Mouse (Mus musculus) midbrain, embryonic 11.5 days (tissue): ENCODE data around the gene Xrcc6. TPM values are rescaled to one million over a fixed set of nuclear protein-coding genes. Genes with fewer than 3 reads are reported as not detected.
"Not testable (repeated sequence)": the region's sequence is repeated elsewhere in the genome, so short reads cannot be mapped to it uniquely, and the experiment has no call there.

Experiments used
- ATAC-seq: fragments of 200-750 bp; cut with Nextera tagmentation; 2 replicates; pipeline ENCODE4 v1.8.0; 2017; ENCODE audit warnings: moderate TSS enrichment, moderate library complexity; ENCODE audit not compliant: low FRiP score
- DNase-seq: peaks from one replicate; pipeline ENCODE4 v3.0.0; 2015; ENCODE audit warnings: low spot score; ENCODE audit errors: missing footprints
- H3K27ac ChIP-seq: fragments of 300-500 bp; sonication (generic); 2 replicates; pipeline ENCODE4 v1.5.1; 2014; ENCODE audit warnings: low read depth, low read length
- H3K27me3 ChIP-seq: fragments of 300-500 bp; sonication (generic); 2 replicates; pipeline ENCODE4 v1.6.1; 2014; ENCODE audit warnings: mild to moderate bottlenecking, low read length, moderate library complexity, mixed read lengths; ENCODE audit not compliant: control insufficient read depth, insufficient read depth
- H3K36me3 ChIP-seq: fragments of 300-500 bp; sonication (generic); 2 replicates; pipeline ENCODE4 v1.6.1; 2014; ENCODE audit warnings: mild to moderate bottlenecking, low read length, moderate library complexity, mixed read lengths; ENCODE audit not compliant: control insufficient read depth, insufficient read depth
- H3K4me1 ChIP-seq: fragments of 300-500 bp; sonication (generic); 2 replicates; pipeline ENCODE4 v1.6.1; 2014; ENCODE audit warnings: low read length; ENCODE audit not compliant: control insufficient read depth, insufficient read depth
- H3K4me2 ChIP-seq: fragments of 300-500 bp; sonication (generic); 2 replicates; pipeline ENCODE4 v1.6.1; 2014; ENCODE audit warnings: mild to moderate bottlenecking, moderate library complexity
- H3K4me3 ChIP-seq: fragments of 300-500 bp; sonication (generic); 2 replicates; pipeline ENCODE4 v1.5.1; 2014; ENCODE audit warnings: low read depth, low read length
- H3K9ac ChIP-seq: fragments of 300-500 bp; sonication (generic); 2 replicates; pipeline ENCODE4 v1.6.1; 2014; ENCODE audit warnings: low read length
- H3K9me3 ChIP-seq: fragments of 300-500 bp; sonication (generic); 2 replicates; pipeline ENCODE4 v1.6.1; 2016; ENCODE audit warnings: low read length; ENCODE audit not compliant: control insufficient read depth
- WGBS: fragments of 180-500 bp; shearing (Covaris S2); extraction: QIAGEN DNeasy Blood & Tissue Kit; methylation state at CpG from one replicate; pipeline ENCODE4 v1.1.7; 2014; 5-methylcytosine and 5-hydroxymethylcytosine counted together
- polyA plus RNA-seq: library from polyadenylated mRNA; unstranded; fragments of >200 nt; fragmentation: Nextera tagmentation; extraction: Ambion mirVana; gene quantifications from 2 replicates; pipeline ENCODE4 v1.2.1, GENCODE M21; 2014

Xrcc6 gene
- polyA plus RNA-seq, 1 experiment from 2014 or later, result 58.4 TPM

- WGBS, result 83% methylated on average over 4 of the region's 4 CpGs
Measured at GRCm38 (mm10) chr15:81970498-81970897, 17.1 kb upstream of the Xrcc6 start.

GRCm38 (mm10) chr15:81975156-81975555 is 12.5 kb upstream of the Xrcc6 start:
- H3K36me3 ChIP-seq, ATAC-seq, H3K9ac ChIP-seq, H3K27me3 ChIP-seq, H3K9me3 ChIP-seq, H3K4me3 ChIP-seq, H3K4me2 ChIP-seq, H3K4me1 ChIP-seq, H3K27ac ChIP-seq, DNase-seq: not testable (repeated sequence)
- WGBS, result 91% methylated on average over 8 of the region's 8 CpGs

More at GRCm38 (mm10) chr15:81970498-81970897, 17.1 kb upstream of the Xrcc6 start:
- H3K27me3 ChIP-seq, H3K27ac ChIP-seq, H3K4me1 ChIP-seq, ATAC-seq, DNase-seq, H3K36me3 ChIP-seq, H3K4me2 ChIP-seq, H3K4me3 ChIP-seq, H3K9ac ChIP-seq, H3K9me3 ChIP-seq: not testable (repeated sequence)

- no peak within 1 kb of the TSS for H3K9ac ChIP-seq
- no peaks in the 10 kb centered on the region for H3K9me3 ChIP-seq
- no peak for ATAC-seq
- H3K4me2 ChIP-seq, result no peak within 1 kb of the TSS
- no peaks in the 10 kb centered on the region for H3K36me3 ChIP-seq
- no peak within 1 kb of the TSS for H3K27ac ChIP-seq
- peaks cover 3% of the 10 kb centered on the region for H3K4me1 ChIP-seq
- no peaks in the 10 kb centered on the region for H3K27me3 ChIP-seq
- DNase-seq, result no peak
- 94% methylated on average over 23 of the region's 23 CpGs for WGBS
- no peak within 1 kb of the TSS for H3K4me3 ChIP-seq
Measured at GRCm38 (mm10) chr15:81980321-81980720, 7.3 kb upstream of the Xrcc6 start, which contains the start of gene 1700029P11Rik. Gene 1700029P11Rik, plus strand, starts transcription at chr15:81980540.

GRCm38 (mm10) chr15:81982173-81982572 is 5.5 kb upstream of the Xrcc6 start:
- 54% methylated on average over 1 of the region's 1 CpGs for WGBS

GRCm38 (mm10) chr15:81985267-81986161 is 2.1 kb upstream of the Xrcc6 start:
- DNase-seq, result no peak
- ATAC-seq, result 0 out of 2 replicates have a peak, but pooled peaks have one; percentile 27
- WGBS, result 71% methylated on average over 2 of the region's 2 CpGs
- Histone ChIP-seq H3K36me3 (no peaks in the 10 kb centered on the region), H3K9ac (no peak overlapping the region), H3K4me2 (no peak overlapping the region), H3K9me3 (no peaks in the 10 kb centered on the region), H3K4me1 (peaks cover 8% of the 10 kb centered on the region), H3K27ac (no peak overlapping the region; the same call in 1 of the 2 replicates), H3K27me3 (no peaks in the 10 kb centered on the region), H3K4me3 (no peak overlapping the region)

More at GRCm38 (mm10) chr15:81982173-81982572, 5.5 kb upstream of the Xrcc6 start:
- Histone ChIP-seq H3K36me3 (no peaks in the 10 kb centered on the region), H3K4me1 (peaks cover 8% of the 10 kb centered on the region), H3K27ac (no peak overlapping the region), H3K9ac (no peak overlapping the region), H3K9me3 (no peaks in the 10 kb centered on the region), H3K4me3 (no peak overlapping the region), H3K27me3 (no peaks in the 10 kb centered on the region), H3K4me2 (no peak overlapping the region)
- ATAC-seq (no peak), DNase-seq (no peak)

GRCm38 (mm10) chr15:81989371-81990062 is 1.9 kb downstream of the Xrcc6 start:
- Histone ChIP-seq H3K27ac (no peak overlapping the region), H3K4me1 (peaks cover 8% of the 10 kb centered on the region), H3K36me3 (no peaks in the 10 kb centered on the region), H3K4me3 (no peak overlapping the region), H3K27me3 (no peaks in the 10 kb centered on the region), H3K9me3 (no peaks in the 10 kb centered on the region), H3K4me2 (no peak overlapping the region), H3K9ac (no peak overlapping the region)
- ATAC-seq (peak; percentile 65), DNase-seq (peak; percentile 98)
- 42% methylated on average over 11 of the region's 11 CpGs for WGBS

GRCm38 (mm10) chr15:81990549-81990948 is 2.9 kb downstream of the Xrcc6 start:
- WGBS, result 65% methylated on average over 7 of the region's 7 CpGs

GRCm38 (mm10) chr15:81993992-81994391 is 6.4 kb downstream of the Xrcc6 start:
- Histone ChIP-seq H3K4me1 (no peaks in the 10 kb centered on the region), H3K27ac (no peak overlapping the region), H3K4me2 (no peak overlapping the region), H3K9ac (no peak overlapping the region), H3K36me3 (peaks cover 6% of the 10 kb centered on the region; the same call in 1 of the 2 replicates), H3K4me3 (no peak overlapping the region), H3K27me3 (no peaks in the 10 kb centered on the region), H3K9me3 (no peaks in the 10 kb centered on the region)
- DNase-seq (no peak), ATAC-seq (no peak)
- WGBS, result 88% methylated on average over 6 of the region's 6 CpGs

More at GRCm38 (mm10) chr15:81990549-81990948, 2.9 kb downstream of the Xrcc6 start:
- Histone ChIP-seq H3K9ac (no peak overlapping the region), H3K9me3 (no peaks in the 10 kb centered on the region), H3K4me3 (no peak overlapping the region), H3K27me3 (no peaks in the 10 kb centered on the region), H3K36me3 (no peaks in the 10 kb centered on the region), H3K4me1 (peaks cover 3% of the 10 kb centered on the region), H3K4me2 (no peak overlapping the region), H3K27ac (no peak overlapping the region)
- DNase-seq (no peak), ATAC-seq (no peak)

- H3K27ac ChIP-seq, result no peak overlapping the region
- H3K36me3 ChIP-seq, result no peaks in the 10 kb centered on the region
- ATAC-seq (no peak), DNase-seq (no peak)
- no peaks in the 10 kb centered on the region for H3K4me1 ChIP-seq
- H3K9ac ChIP-seq, result no peak overlapping the region
- H3K4me2 ChIP-seq, result no peak overlapping the region
- no peaks in the 10 kb centered on the region for H3K27me3 ChIP-seq
- 93% methylated on average over 8 of the region's 8 CpGs for WGBS
- no peak overlapping the region for H3K4me3 ChIP-seq
- H3K9me3 ChIP-seq, result no peaks in the 10 kb centered on the region
Measured at GRCm38 (mm10) chr15:82004257-82004656, 16.6 kb downstream of the Xrcc6 start.
